Mouse (Mus musculus): ENCODE results near the gene Tnfrsf1b.

DNA sequence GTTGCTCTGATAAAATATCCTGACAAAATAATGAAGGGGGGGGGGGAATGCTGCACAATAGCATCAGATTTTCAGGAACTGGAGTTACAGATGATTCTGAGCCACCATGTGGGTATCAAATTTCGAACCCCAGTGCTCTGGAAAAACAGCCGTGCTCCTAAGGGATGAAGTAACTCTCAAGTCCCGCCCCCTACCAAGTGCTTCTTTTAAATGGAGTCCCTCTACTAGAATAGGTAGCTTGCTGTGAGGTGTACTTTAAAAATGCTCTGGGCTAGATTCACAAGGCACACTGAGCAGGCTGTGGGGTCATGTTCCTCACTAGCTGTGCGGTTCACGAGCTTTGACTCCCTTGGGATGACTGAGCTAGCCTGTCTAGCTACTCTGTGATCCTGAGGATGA lies 37.0 kb downstream of the Tnfrsf1b start:
- no peak for TF ChIP-seq POLR2A (IDR thresholded peaks at IDR 0.05; ENCODE audit: low read depth, low read length)
- TF ChIP-seq CTCF (conservative IDR thresholded peaks at IDR 0.05; ENCODE audit: insufficient read depth, insufficient read length, low read depth, low read length), result no peak

Data from kidney, adult 2 months (tissue).